Mouse (Mus musculus) CH12.LX (cell line): ENCODE measurements around the gene Ift52.

Experiments used
- CHD2 ChIP-seq: IDR thresholded peaks from 2 replicates; pipeline ENCODE4 v1.6.1; 2011; ENCODE audit warnings: low read length, improper control_type of control experiment
- CTCF ChIP-seq, 2 experiments: IDR thresholded peaks in 1 of 2; conservative IDR thresholded peaks in 1 of 2; 2 replicates each; pipeline ENCODE4 v1.5.1; 2011 to 2012; ENCODE audit warnings: low read depth in 2 of 2, low read length in 2 of 2, improper control_type of control experiment in 1 of 2, inconsistent platforms in 1 of 2, mild to moderate bottlenecking in 1 of 2, moderate library complexity in 1 of 2
- EP300 ChIP-seq: IDR thresholded peaks from 2 replicates; pipeline ENCODE4 v1.6.1; 2011; ENCODE audit warnings: low read length, improper control_type of control experiment
- JUND ChIP-seq: conservative IDR thresholded peaks from 2 replicates; pipeline ENCODE4 v1.6.1; 2011; ENCODE audit warnings: low read depth, low read length, improper control_type of control experiment
- POLR2AphosphoS2 ChIP-seq: IDR thresholded peaks from 2 replicates; pipeline ENCODE4 v1.6.1; 2011; ENCODE audit warnings: low read depth, low read length, improper control_type of control experiment
- ZMIZ1 ChIP-seq: IDR thresholded peaks from 2 replicates; pipeline ENCODE4 v1.6.1; 2012; ENCODE audit warnings: low read depth, mild to moderate bottlenecking, inconsistent platforms, low read length, improper control_type of control experiment

GRCm38 (mm10) chr2:163087728-163088127 is 70.6 kb downstream of the Ift52 start, which contains the start of gene Gtsf1l:
- TF ChIP-seq CTCF (conservative IDR thresholded peaks at IDR 0.05 in 1 of 2, IDR thresholded peaks at IDR 0.05 in 1 of 2; ENCODE audit: low read depth in 2 of 2, low read length in 2 of 2) (no peak), EP300 (no peak), JUND (no peak), ZMIZ1 (no peak), CHD2 (no peak), POLR2AphosphoS2 (no peak)
